12 mouse cellular contexts compared by ENCODE assay signal in the genomic region with DNA sequence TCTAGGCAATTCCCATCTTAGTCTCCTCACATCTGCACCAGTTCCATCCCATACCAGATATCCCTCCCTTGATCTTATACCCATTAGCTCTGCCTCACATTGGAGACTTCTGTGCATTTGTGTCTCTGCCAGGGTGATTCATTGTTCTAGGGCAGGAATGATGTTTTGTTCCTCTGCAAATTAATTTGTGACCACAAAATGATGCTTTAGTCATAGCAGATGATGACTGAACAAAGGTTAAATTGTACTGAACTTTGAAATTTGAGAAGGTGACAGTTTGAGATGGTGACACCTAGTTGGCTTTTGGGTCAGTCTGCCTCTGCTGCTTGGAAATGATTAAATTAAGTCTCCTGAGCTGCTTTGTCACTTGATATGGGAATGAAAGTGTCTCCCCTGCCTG.
"Had no signal": no experiment of that assay in that cellular context is flagged by ENCODE, and none has a peak within 500 bp of the region (broad histone marks: within the 10 kb centered on the region; RNA-seq: fewer than 3 reads in every experiment).

No protein-coding gene starts in this region.

- ATAC-seq: lung, postnatal 0 days; midbrain, embryonic 13.5 days had no signal

- H3K9ac ChIP-seq: limb, embryonic 12.5 days; liver, embryonic 14.5 days; midbrain, embryonic 13.5 days; neural tube, embryonic 15.5 days had no signal

- H3K9me3 ChIP-seq: limb, embryonic 12.5 days; midbrain, embryonic 13.5 days; neural tube, embryonic 15.5 days had no signal

- H3K4me2 ChIP-seq: limb, embryonic 12.5 days; midbrain, embryonic 13.5 days; neural tube, embryonic 15.5 days had no signal

- DNase-seq: kidney, adult 8-10 months; kidney, postnatal 10 days; liver; lung, adult 2 months; lung, postnatal 36 days had no signal

- H3K4me1 ChIP-seq: limb, embryonic 12.5 days had no signal

- H3K36me3 ChIP-seq: limb, embryonic 12.5 days; midbrain, embryonic 13.5 days; neural tube, embryonic 15.5 days had no signal

- H3K27ac ChIP-seq: left cerebral cortex, adult 2 months; limb, embryonic 12.5 days; liver, embryonic 14.5 days; midbrain, embryonic 13.5 days; neural tube, embryonic 15.5 days; stomach, postnatal 0 days had no signal

- H3K27me3 ChIP-seq: limb, embryonic 12.5 days; midbrain, embryonic 13.5 days; neural tube, embryonic 15.5 days had no signal

- H3K4me3 ChIP-seq: left cerebral cortex, adult 2 months; limb, embryonic 12.5 days; midbrain, embryonic 13.5 days; neural tube, embryonic 15.5 days had no signal
